Mouse (Mus musculus) left cerebral cortex, adult 6 months (tissue): ENCODE data around the gene Olfr368. TPM values are rescaled to one million over a fixed set of nuclear protein-coding genes. Genes with fewer than 3 reads are reported as not detected.

Source experiments
- long read RNA-seq, 2 experiments: library from polyadenylated mRNA; unstranded; transcript quantifications; one replicate each; pipeline ENCODE4 v2.0.0; 2019 to 2020
- polyA plus RNA-seq: library from polyadenylated mRNA; unstranded; fragments of <200 nt; fragmentation: Nextera tagmentation; gene quantifications from 2 replicates; pipeline ENCODE4 v1.2.3, GENCODE M21; 2021

The Olfr368 gene
- not detected in 2 replicates for polyA plus RNA-seq
- long read RNA-seq, experiment 1 = 0 reads
- long read RNA-seq, experiment 2 = 0 reads

GRCm38 (mm10) chr2:37326215-37326614 lies at the start of gene Olfr368:
Gene Olfr368 (plus strand): TSS chr2:37326515.

GRCm38 (mm10) chr2:37358633-37359540 lies 32.6 kb downstream of the Olfr368 start, which contains the start of gene Pdcl:
Gene Pdcl (minus strand): TSS chr2:37359332.

Other genes with a start within 250 kb of the Olfr368 start
- gene Olfr361, start 237.2 kb upstream of the Olfr368 start, polyA plus RNA-seq = not detected in 2 replicates
- gene Olfr362, start 208.6 kb upstream of the Olfr368 start, polyA plus RNA-seq = not detected in 2 replicates
- gene Olfr364-ps1, start 187.2 kb upstream of the Olfr368 start, polyA plus RNA-seq = not detected in 2 replicates
- not detected in 2 replicates for gene Olfr365, start 138.3 kb upstream of the Olfr368 start, polyA plus RNA-seq
- not detected in 2 replicates for gene Olfr366, start 114.9 kb upstream of the Olfr368 start, polyA plus RNA-seq
- gene Pdcl, start 32.8 kb downstream of the Olfr368 start, polyA plus RNA-seq = 14.2 and 17.3 TPM in 2 replicates
- gene Rc3h2, start 96.4 kb downstream of the Olfr368 start, polyA plus RNA-seq = 6.5 and 12.5 TPM in 2 replicates
- 2.7 and 2.9 TPM in 2 replicates for gene Zbtb26, start 116.6 kb downstream of the Olfr368 start, polyA plus RNA-seq
- 2.1 and 3.7 TPM in 2 replicates for gene Zbtb6, start 116.7 kb downstream of the Olfr368 start, polyA plus RNA-seq
- 14.2 and 24.8 TPM in 2 replicates for gene Rabgap1, start 116.8 kb downstream of the Olfr368 start, polyA plus RNA-seq
- 0.68 and 0.86 TPM in 2 replicates for gene Gpr21, start 189.8 kb downstream of the Olfr368 start, polyA plus RNA-seq